In genomic region chr13:38633287-38634000, GRCm38 (mm10) we compare ENCODE assay signal across 8 mouse cellular contexts. TPM values are rescaled to one million over a fixed set of nuclear protein-coding genes. Genes with fewer than 3 reads are reported as not detected.
DNase-seq lines count a peak whose midpoint lies in the region; ATAC-seq and TF ChIP-seq lines count a peak whose summit lies in the region.

No protein-coding gene starts in this region.

- no peak for DNase-seq in heart, adult 2 months
- DNase-seq in stomach, postnatal 0 days (ENCODE audit: low spot score): no peak
- DNase-seq in cerebellum, adult 11-12 months: no peak
- no peak for DNase-seq in cerebellum, adult 8-10 months
- DNase-seq in cerebellum, postnatal 36 days: no peak

- no peak for TF ChIP-seq EP300 in heart, adult 2 months (IDR thresholded peaks at IDR 0.05; ENCODE audit: insufficient read depth, low read depth, low read length)
- no peak for TF ChIP-seq EP300 in stomach, postnatal 0 days (optimal IDR thresholded peaks at IDR 0.05)

- no peak overlapping the region for H3K27ac ChIP-seq in heart, embryonic 15.5 days
- no peak overlapping the region for H3K27ac ChIP-seq in heart, adult 2 months
- H3K27ac ChIP-seq in stomach, embryonic 14.5 days (ENCODE audit: low read length): no peak overlapping the region
- H3K27ac ChIP-seq in stomach, postnatal 0 days (replicated peaks): no peak overlapping the region
- peak overlapping the region; percentile 96 for H3K27ac ChIP-seq in liver, embryonic 12.5 days

- H3K79me2 ChIP-seq in heart, adult 2 months (replicated peaks; ENCODE audit: control insufficient read depth, insufficient read depth, low read length): no peaks in the 10 kb centered on the region

- no peak for TF ChIP-seq POLR2A in heart, adult 2 months (IDR thresholded peaks at IDR 0.05; ENCODE audit: insufficient read depth, low read depth, low read length)

- TF ChIP-seq CTCF in heart, adult 2 months (IDR thresholded peaks at IDR 0.05): no peak
- no peak for TF ChIP-seq CTCF in stomach, postnatal 0 days (IDR thresholded peaks at IDR 0.05; ENCODE audit: low read depth)

- H3K9me3 ChIP-seq in heart, embryonic 15.5 days (replicated peaks): no peaks in the 10 kb centered on the region
- H3K9me3 ChIP-seq in stomach, embryonic 14.5 days (ENCODE audit: control insufficient read depth, low read depth, low read length): no peaks in the 10 kb centered on the region
- H3K9me3 ChIP-seq in stomach, postnatal 0 days (ENCODE audit: control insufficient read depth, low read length): no peaks in the 10 kb centered on the region
- no peaks in the 10 kb centered on the region for H3K9me3 ChIP-seq in liver, embryonic 12.5 days (replicated peaks)

- H3K4me1 ChIP-seq in heart, embryonic 15.5 days (replicated peaks): peaks cover 10% of the 10 kb centered on the region
- H3K4me1 ChIP-seq in heart, adult 2 months (ENCODE audit: control insufficient read depth, insufficient read depth, low read length): no peaks in the 10 kb centered on the region; the same call in 1 of the 2 replicates
- 0 out of 2 replicates have a peak, but pooled peaks cover 5% of the 10 kb centered on the region for H3K4me1 ChIP-seq in stomach, embryonic 14.5 days (ENCODE audit: control insufficient read depth, insufficient read depth, low read length)
- no peaks in the 10 kb centered on the region for H3K4me1 ChIP-seq in stomach, postnatal 0 days (replicated peaks; ENCODE audit: control insufficient read depth, insufficient read depth)
- H3K4me1 ChIP-seq in liver, embryonic 12.5 days: peaks cover 32% of the 10 kb centered on the region

- H3K4me3 ChIP-seq in heart, embryonic 15.5 days: no peak overlapping the region
- H3K4me3 ChIP-seq in heart, adult 2 months: no peak overlapping the region
- no peak overlapping the region for H3K4me3 ChIP-seq in stomach, embryonic 14.5 days (ENCODE audit: low read depth, low read length)
- H3K4me3 ChIP-seq in stomach, postnatal 0 days (ENCODE audit: low read depth, low read length): no peak overlapping the region
- H3K4me3 ChIP-seq in liver, embryonic 12.5 days: peak overlapping the region; percentile 68

- no peak overlapping the region for H3K9ac ChIP-seq in heart, embryonic 15.5 days
- H3K9ac ChIP-seq in heart, adult 2 months (ENCODE audit: low read depth, low read length): no peak overlapping the region
- no peak overlapping the region for H3K9ac ChIP-seq in stomach, embryonic 14.5 days (replicated peaks; ENCODE audit: low read depth, low read length)
- no peak overlapping the region for H3K9ac ChIP-seq in stomach, postnatal 0 days (ENCODE audit: low read length)
- peak overlapping the region; percentile 83 for H3K9ac ChIP-seq in liver, embryonic 12.5 days

- H3K36me3 ChIP-seq in heart, embryonic 15.5 days: peaks cover 7% of the 10 kb centered on the region; the same call in 1 of the 2 replicates
- no peaks in the 10 kb centered on the region; the same call in 1 of the 2 replicates for H3K36me3 ChIP-seq in heart, adult 2 months (ENCODE audit: control insufficient read depth, insufficient read depth, low read length)
- H3K36me3 ChIP-seq in stomach, embryonic 14.5 days (ENCODE audit: control insufficient read depth, insufficient read depth, low read length): peaks cover 3% of the 10 kb centered on the region; the same call in 1 of the 2 replicates
- no peaks in the 10 kb centered on the region for H3K36me3 ChIP-seq in stomach, postnatal 0 days (ENCODE audit: control insufficient read depth, insufficient read depth, low read length)
- H3K36me3 ChIP-seq in liver, embryonic 12.5 days: peaks cover 13% of the 10 kb centered on the region

- no peaks in the 10 kb centered on the region for H3K27me3 ChIP-seq in heart, embryonic 15.5 days
- H3K27me3 ChIP-seq in heart, adult 2 months (ENCODE audit: control insufficient read depth, insufficient read depth, low read length): no peaks in the 10 kb centered on the region
- H3K27me3 ChIP-seq in stomach, embryonic 14.5 days (ENCODE audit: control insufficient read depth, insufficient read depth, low read length): no peaks in the 10 kb centered on the region
- H3K27me3 ChIP-seq in stomach, postnatal 0 days (ENCODE audit: control insufficient read depth, insufficient read depth, low read length): no peaks in the 10 kb centered on the region
- no peaks in the 10 kb centered on the region for H3K27me3 ChIP-seq in liver, embryonic 12.5 days (replicated peaks)

- no peak for ATAC-seq in heart, embryonic 15.5 days (replicated peaks; ENCODE audit: insufficient number of reproducible peaks, insufficient read depth, low FRiP score, low read depth)
- no peak for ATAC-seq in stomach, embryonic 14.5 days (ENCODE audit: insufficient number of reproducible peaks, insufficient read depth, low FRiP score, low read depth)
- no peak for ATAC-seq in stomach, postnatal 0 days (ENCODE audit: low FRiP score, low TSS enrichment)
- no peak for ATAC-seq in liver, embryonic 12.5 days

- intact Hi-C loops in heart, adult 2 months (cut with DNase I): loop anchor here (10.0 kb wide), 1 partner anchor 429 kb away; the partner anchor contains the start of gene Snrnp48

- WGBS in heart, embryonic 15.5 days: 88% methylated on average over 6 of the region's 6 CpGs
- WGBS in heart, adult 2 months: 95% methylated on average over 6 of the region's 6 CpGs
- WGBS in stomach, embryonic 14.5 days: 91% methylated on average over 6 of the region's 6 CpGs
- 93% methylated on average over 6 of the region's 6 CpGs for WGBS in stomach, postnatal 0 days
- 73% methylated on average over 6 of the region's 6 CpGs for WGBS in liver, embryonic 12.5 days (ENCODE audit: insufficient replicate concordance)

- peak overlapping the region; percentile 74; the same call in 1 of the 2 replicates for H3K4me2 ChIP-seq in heart, embryonic 15.5 days
- peak overlapping the region; percentile 80; the same call in 1 of the 2 replicates for H3K4me2 ChIP-seq in stomach, embryonic 14.5 days (replicated peaks; ENCODE audit: low read depth, low read length)
- no peak overlapping the region for H3K4me2 ChIP-seq in stomach, postnatal 0 days (replicated peaks; ENCODE audit: low read depth)
- peak overlapping the region; percentile 75 for H3K4me2 ChIP-seq in liver, embryonic 12.5 days

RNA-seq across cellular contexts. Expression of gene Bloc1s5, which starts 1.5 kb away (rescaled TPM):
- 16.6 and 17.3 TPM in 2 replicates for polyA plus RNA-seq in heart, embryonic 15.5 days (2015; fragmentation: Nextera tagmentation; extraction: Ambion mirVana)
- total RNA-seq in heart, adult 2 months (2021): 10 to 100 TPM; 10.5 to 12.0 TPM
- 5.2 and 7.9 TPM in 2 replicates for polyA plus RNA-seq in heart, adult 2 months (2012; rRNA removed)
- 16.1 and 17.7 TPM in 2 replicates for polyA plus RNA-seq in stomach, embryonic 14.5 days (2014; fragmentation: Nextera tagmentation; extraction: Ambion mirVana)
- polyA plus RNA-seq in stomach, postnatal 0 days (2015; fragmentation: Nextera tagmentation; extraction: Ambion mirVana): 12.2 and 12.5 TPM in 2 replicates
- 16.0 and 16.4 TPM in 2 replicates for polyA plus RNA-seq in liver, embryonic 12.5 days (2016; fragmentation: Nextera tagmentation; extraction: Ambion mirVana)

RNA-seq across cellular contexts. Expression of gene Eef1e1, which starts 25.4 kb away (rescaled TPM):
- 25.5 and 29.9 TPM in 2 replicates for polyA plus RNA-seq in heart, embryonic 15.5 days (2015; fragmentation: Nextera tagmentation; extraction: Ambion mirVana)
- total RNA-seq in heart, adult 2 months (2021): 10 to 100 TPM; 11.0 to 11.6 TPM
- polyA plus RNA-seq in heart, adult 2 months (2012; rRNA removed): 3.9 and 7.3 TPM in 2 replicates
- 41.4 and 46.4 TPM in 2 replicates for polyA plus RNA-seq in stomach, embryonic 14.5 days (2014; fragmentation: Nextera tagmentation; extraction: Ambion mirVana)
- polyA plus RNA-seq in stomach, postnatal 0 days (2015; fragmentation: Nextera tagmentation; extraction: Ambion mirVana): 24.5 and 25.6 TPM in 2 replicates
- 62.0 and 62.2 TPM in 2 replicates for polyA plus RNA-seq in liver, embryonic 12.5 days (2016; fragmentation: Nextera tagmentation; extraction: Ambion mirVana)
